Mouse (Mus musculus): ENCODE results near the gene Calcb.

Gene Calcb

GRCm38 (mm10) chr7:114754196-114754595, 35.8 kb downstream of the Calcb start:
- no peak for DNase-seq (ENCODE audit: low spot score)

DNA sequence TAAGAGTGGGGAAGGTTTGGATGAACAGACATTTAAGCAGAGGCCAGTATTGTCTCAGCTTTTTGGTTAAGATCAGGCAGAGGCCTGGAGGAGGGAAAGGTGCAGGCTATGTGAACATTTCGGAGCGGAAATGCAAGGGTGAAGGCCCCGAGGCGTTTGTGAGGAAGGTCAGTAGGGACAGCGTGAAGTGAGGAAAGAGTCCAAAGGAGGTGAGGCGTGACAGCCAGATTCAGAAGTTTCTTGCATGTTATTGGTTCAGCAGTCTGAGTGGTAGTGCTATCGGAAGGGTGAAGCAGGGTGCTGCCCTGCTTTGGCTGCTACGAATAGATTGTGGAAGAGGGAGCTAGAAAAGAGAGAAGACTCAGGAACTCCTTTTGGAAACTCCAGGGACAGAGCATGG, 36.2 kb downstream of the Calcb start:
- DNase-seq (ENCODE audit: low spot score) = no peak

- DNase-seq (ENCODE audit: low spot score) = no peak
Observed at GRCm38 (mm10) chr7:114762660-114763059, 44.2 kb downstream of the Calcb start.

DNA sequence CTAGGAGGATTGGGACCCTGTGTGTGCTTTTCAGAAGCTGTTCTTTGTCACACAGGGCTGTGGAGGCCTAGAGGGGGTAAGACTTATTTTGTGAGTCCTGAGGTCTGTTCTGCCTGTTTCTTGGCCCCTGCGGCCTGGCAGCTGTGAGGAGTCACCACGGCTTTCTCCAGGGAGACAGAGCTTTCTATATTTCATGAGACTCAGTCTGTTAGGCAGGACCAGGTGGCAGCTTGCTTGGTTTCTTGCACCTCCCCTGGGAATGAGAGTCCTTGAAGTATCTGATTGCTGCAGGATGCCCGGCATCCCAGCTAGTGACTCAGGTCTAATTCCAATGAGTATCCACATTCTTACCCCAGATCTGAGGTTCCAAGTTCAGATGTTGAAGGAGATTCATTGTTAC, 46.8 kb downstream of the Calcb start:
- DNase-seq (ENCODE audit: low spot score) = no peak

DNA sequence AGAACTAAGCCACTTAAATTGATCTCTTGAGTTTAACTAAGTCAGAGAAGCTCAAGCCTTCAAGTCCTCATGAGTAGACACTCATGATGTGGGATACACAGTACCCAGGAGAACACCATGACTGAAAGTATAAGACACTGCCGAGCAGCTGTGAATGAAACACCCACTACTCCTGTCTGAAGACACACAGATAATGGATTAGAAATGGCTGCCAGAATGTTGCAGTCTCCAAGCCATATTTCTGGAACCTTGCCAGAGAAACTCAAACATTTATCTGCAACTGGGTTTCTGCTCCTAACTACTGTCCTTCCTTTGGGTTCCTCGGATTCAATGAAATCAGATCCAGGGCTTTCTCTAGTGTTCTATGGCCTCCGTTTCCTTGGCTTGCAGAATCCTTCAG, 48.1 kb downstream of the Calcb start:
- no peak for DNase-seq (ENCODE audit: low spot score)

- no peak for DNase-seq (ENCODE audit: low spot score)
Observed at GRCm38 (mm10) chr7:114768516-114768915, 50.1 kb downstream of the Calcb start.

- DNase-seq (ENCODE audit: low spot score) = no peak
Observed at GRCm38 (mm10) chr7:114769041-114769440, 50.6 kb downstream of the Calcb start.

DNA sequence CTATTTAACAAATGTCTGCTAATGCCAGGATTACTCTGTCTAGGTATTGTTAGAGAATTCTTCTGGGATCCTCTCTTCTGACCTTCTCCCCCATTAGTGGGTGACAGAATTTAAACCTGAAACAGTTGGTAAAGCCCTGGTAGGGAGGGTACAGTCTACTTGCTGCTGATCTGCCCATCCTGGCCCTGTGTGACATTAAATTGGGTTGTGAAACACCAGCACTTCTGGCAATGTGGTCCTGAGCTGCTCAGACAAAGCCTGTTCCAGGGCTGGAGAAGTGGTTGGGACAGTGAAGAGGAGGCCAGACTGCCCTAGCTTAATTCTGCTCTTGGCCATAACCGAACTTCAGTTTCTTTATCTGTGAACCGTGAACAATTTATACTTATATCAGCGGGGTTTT, 52.1 kb downstream of the Calcb start:
- no peak for DNase-seq (ENCODE audit: low spot score)

DNA sequence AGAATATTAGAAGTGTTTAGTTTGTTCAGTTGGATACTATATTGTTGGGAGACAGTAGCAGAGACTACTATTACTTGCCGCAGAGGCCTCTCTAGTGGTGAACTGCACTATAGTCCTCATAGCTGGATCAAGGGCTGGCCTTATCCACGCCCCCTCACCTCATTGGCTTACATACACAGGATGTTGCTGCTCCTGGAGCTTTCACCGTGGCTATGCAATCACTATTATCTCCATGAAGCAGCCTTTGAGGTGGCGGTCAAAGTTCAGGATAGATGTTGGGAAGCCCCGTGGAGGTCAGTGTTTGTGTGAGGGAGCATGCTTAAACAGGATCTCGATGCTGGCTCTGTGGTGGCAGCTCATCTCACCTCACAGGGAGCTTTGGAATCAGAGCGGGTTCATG, 53.4 kb downstream of the Calcb start:
- no peak for DNase-seq (ENCODE audit: low spot score)
